Comparison of ENCODE assay signal across 8 mouse cellular contexts in the genomic region with DNA sequence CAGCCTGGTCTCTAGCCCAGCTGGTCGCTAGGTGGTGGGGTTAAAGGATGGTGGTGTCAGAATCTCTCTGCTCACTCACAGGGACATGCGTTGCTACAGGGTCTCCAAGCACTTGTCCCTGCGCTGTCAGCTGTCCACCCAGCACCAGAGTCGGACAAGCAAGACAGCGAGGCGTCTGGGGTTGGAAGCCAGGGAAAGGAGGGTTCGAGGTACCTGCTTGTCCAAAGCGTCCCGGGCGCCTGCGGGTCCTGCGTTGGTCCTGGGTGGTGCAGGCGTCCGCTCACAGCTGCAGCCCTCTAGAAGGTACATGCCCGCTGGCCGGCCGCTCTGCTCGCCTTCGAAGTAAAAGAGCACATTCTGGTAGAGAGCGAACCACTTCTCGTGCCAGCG. TPM values are rescaled to one million over a fixed set of nuclear protein-coding genes. Genes with fewer than 3 reads are reported as not detected.
DNase-seq lines count a peak whose midpoint lies in the region; ATAC-seq and TF ChIP-seq lines count a peak whose summit lies in the region.

No protein-coding gene starts in this region.

- peak overlapping the region; percentile 42 for H3K9ac ChIP-seq in midbrain, embryonic 14.5 days (replicated peaks; ENCODE audit: low read length)

- no peak for DNase-seq in layer of hippocampus, adult 2 months (ENCODE audit: low spot score in 2 of 2)
- DNase-seq in layer of hippocampus, adult 9-10 months (ENCODE audit: low spot score) = no peak
- peak; percentile 24 for DNase-seq in brain, adult 2 months (ENCODE audit: low read depth, low spot score)
- peak; percentile 77 for DNase-seq in heart, embryonic 10.5 days (ENCODE audit: low spot score)
- peak; percentile 16 to 32 for DNase-seq in kidney, postnatal 4 days
- peak; percentile 42 for DNase-seq in midbrain, embryonic 14.5 days
- peak; percentile 24 for DNase-seq in yolk sac, embryonic 10.5 days (ENCODE audit: low spot score)
- no peak for DNase-seq in natural killer cell, adult 2 months (ENCODE audit: low spot score in 2 of 2)

- WGBS in heart, embryonic 10.5 days = 12% methylated on average over 22 of the region's 22 CpGs
- 11% methylated on average over 22 of the region's 22 CpGs for WGBS in midbrain, embryonic 14.5 days

- ATAC-seq in midbrain, embryonic 14.5 days (ENCODE audit: low FRiP score, low TSS enrichment) = peak; percentile 22

- no peaks in the 10 kb centered on the region for H3K9me3 ChIP-seq in heart, embryonic 10.5 days
- no peaks in the 10 kb centered on the region for H3K9me3 ChIP-seq in midbrain, embryonic 14.5 days (ENCODE audit: control insufficient read depth, low read length)

- H3K4me3 ChIP-seq in layer of hippocampus, adult 2 months = peak overlapping the region; percentile 73
- peak overlapping the region; percentile 79 for H3K4me3 ChIP-seq in heart, embryonic 10.5 days
- H3K4me3 ChIP-seq in midbrain, embryonic 14.5 days (replicated peaks; ENCODE audit: low read depth, low read length) = peak overlapping the region; percentile 55

- peaks cover 22% of the 10 kb centered on the region for H3K4me1 ChIP-seq in heart, embryonic 10.5 days
- H3K4me1 ChIP-seq in midbrain, embryonic 14.5 days (ENCODE audit: control insufficient read depth, insufficient read depth, low read length) = no peaks in the 10 kb centered on the region

- H3K4me2 ChIP-seq in midbrain, embryonic 14.5 days (ENCODE audit: low read length) = peak overlapping the region; percentile 76

- no peaks in the 10 kb centered on the region for H3K36me3 ChIP-seq in heart, embryonic 10.5 days
- H3K36me3 ChIP-seq in midbrain, embryonic 14.5 days (ENCODE audit: control insufficient read depth, insufficient read depth, low read length) = no peaks in the 10 kb centered on the region

- peak overlapping the region; percentile 90 for H3K27ac ChIP-seq in layer of hippocampus, adult 2 months
- H3K27ac ChIP-seq in heart, embryonic 10.5 days = peak overlapping the region; percentile 73; the same call in 1 of the 2 replicates
- no peak overlapping the region for H3K27ac ChIP-seq in midbrain, embryonic 14.5 days (replicated peaks; ENCODE audit: low read depth, low read length)

- TF ChIP-seq CTCF in layer of hippocampus, adult 2 months (conservative IDR thresholded peaks at IDR 0.05) = no peak; the same call in 1 of the 2 replicates

- peaks cover 31% of the 10 kb centered on the region for H3K27me3 ChIP-seq in heart, embryonic 10.5 days (ENCODE audit: insufficient read depth, poor library complexity, severe bottlenecking)
- peaks cover 7% of the 10 kb centered on the region; the same call in 1 of the 2 replicates for H3K27me3 ChIP-seq in midbrain, embryonic 14.5 days (ENCODE audit: control insufficient read depth, insufficient read depth, low read length)

RNA-seq across cellular contexts. Expression of a gene that starts 0.5 kb away (rescaled TPM):
- 100 to 1,000 TPM; 131 to 136 TPM for total RNA-seq in layer of hippocampus, adult 2 months (2021)
- 0.39 and 1.1 TPM in 2 replicates for polyA plus RNA-seq in heart, embryonic 10.5 days (2016; fragmentation: Nextera tagmentation; extraction: Ambion mirVana)
- polyA plus RNA-seq in midbrain, embryonic 14.5 days (2014; fragmentation: Nextera tagmentation; extraction: Ambion mirVana) = 5.9 and 7.8 TPM in 2 replicates

Comparison
In these comparisons a context has a peak if more than half of its experiments do, and no peak if none do; other contexts are left out.
1. DNase-seq: peak in brain, adult 2 months (single experiment), heart, embryonic 10.5 days (single experiment), kidney, postnatal 4 days (2 of 2), midbrain, embryonic 14.5 days (single experiment) and yolk sac, embryonic 10.5 days (single experiment); none in layer of hippocampus, adult 2 months (0 of 2), layer of hippocampus, adult 9-10 months (single experiment) and natural killer cell, adult 2 months (0 of 2).
2. Peak in every context shown above with its lines, with median percentiles within 50 percentile points of each other: H3K4me3 ChIP-seq.